Mouse (Mus musculus) spleen, adult 2 months (tissue): ENCODE measurements around the gene Slc12a8.

Experiments
- CTCF ChIP-seq: fragments of 200-500 bp; IDR thresholded peaks from 2 replicates; pipeline ENCODE4 v1.5.1; 2011; ENCODE audit warnings: mild to moderate bottlenecking, inconsistent platforms; ENCODE audit not compliant: insufficient read depth, insufficient read length, insufficient replicate concordance; ENCODE audit errors: extremely low read depth
- POLR2A ChIP-seq: fragments of 200-500 bp; IDR thresholded peaks from 2 replicates; pipeline ENCODE4 v1.6.1; 2011; ENCODE audit warnings: low read depth, low read length, inconsistent platforms

DNA sequence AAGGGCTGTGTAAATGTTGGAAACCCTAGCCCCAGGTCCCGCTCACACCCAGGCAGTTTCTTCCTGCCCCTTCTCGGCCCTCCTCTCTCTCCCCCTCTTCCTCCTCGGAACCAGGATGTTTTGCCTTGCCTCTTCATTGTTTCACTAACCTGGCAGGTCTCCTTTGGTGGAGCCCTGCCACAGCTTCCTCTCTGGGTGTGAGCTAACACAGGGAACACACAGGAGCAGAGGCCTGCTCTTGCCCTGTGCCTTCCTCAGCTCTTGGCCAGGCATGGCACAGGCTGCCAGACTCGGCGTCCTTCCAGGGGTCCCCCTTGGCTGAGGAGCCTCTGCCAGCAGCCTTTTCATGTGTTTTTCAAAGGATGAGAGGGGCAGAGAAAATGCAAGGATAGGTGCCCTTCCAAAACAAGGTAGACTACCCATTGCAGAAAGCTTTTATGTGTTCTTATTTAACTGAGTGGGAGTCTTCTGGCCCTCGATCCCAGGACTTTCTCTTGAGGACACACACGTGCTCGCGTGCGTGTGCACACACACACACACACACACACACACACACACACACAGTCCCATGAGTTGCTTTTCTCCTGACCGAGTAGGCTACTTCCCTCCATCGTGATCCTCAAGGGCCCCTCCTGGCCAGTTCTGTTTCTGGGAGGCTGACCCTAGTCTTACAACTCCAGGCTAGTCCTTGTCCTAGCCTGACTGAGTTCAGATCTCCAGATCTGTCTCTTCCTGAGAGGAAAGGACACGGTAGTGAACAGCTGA, 179.9 kb downstream of the Slc12a8 start:
- TF ChIP-seq CTCF (no peak), POLR2A (no peak)
